Mouse (Mus musculus) limb, embryonic 14.5 days (tissue): Measurements from ENCODE around the gene Bmp4. TPM values are rescaled to one million over a fixed set of nuclear protein-coding genes. Genes with fewer than 3 reads are reported as not detected.

Source experiments
- ATAC-seq: fragments of 200-750 bp; cut with Nextera tagmentation; 2 replicates; pipeline ENCODE4 v1.8.0; 2017; ENCODE audit warnings: low read depth, moderate number of reproducible peaks, moderate TSS enrichment; ENCODE audit not compliant: low FRiP score
- DNase-seq: peaks from one replicate; pipeline ENCODE4 v3.0.0-alpha.2; 2015; ENCODE audit warnings: low spot score
- H3K27ac ChIP-seq: fragments of 300-500 bp; sonication (generic); replicated peaks from 2 replicates; pipeline ENCODE4 v1.5.1; 2014; ENCODE audit warnings: low read depth, mild to moderate bottlenecking, low read length, moderate library complexity, mixed read lengths
- H3K27me3 ChIP-seq: fragments of 300-500 bp; sonication (generic); 2 replicates; pipeline ENCODE4 v1.6.1; 2014; ENCODE audit warnings: low read length, mixed read lengths; ENCODE audit not compliant: control insufficient read depth, insufficient read depth
- H3K36me3 ChIP-seq: fragments of 300-500 bp; sonication (generic); 2 replicates; pipeline ENCODE4 v1.6.1; 2014; ENCODE audit warnings: mild to moderate bottlenecking, low read length, moderate library complexity, mixed read lengths; ENCODE audit not compliant: control insufficient read depth, insufficient read depth
- H3K4me1 ChIP-seq: fragments of 300-500 bp; sonication (generic); 2 replicates; pipeline ENCODE4 v1.6.1; 2014; ENCODE audit warnings: antibody characterized with exemption, low read length, mixed read lengths; ENCODE audit not compliant: control insufficient read depth, insufficient read depth
- H3K4me2 ChIP-seq: fragments of 300-500 bp; sonication (generic); replicated peaks from 2 replicates; pipeline ENCODE4 v1.6.1; 2014; ENCODE audit warnings: low read depth, mild to moderate bottlenecking, low read length, moderate library complexity; ENCODE audit not compliant: severe bottlenecking
- H3K4me3 ChIP-seq: fragments of 300-500 bp; sonication (generic); replicated peaks from 2 replicates; pipeline ENCODE4 v1.5.1; 2014; ENCODE audit warnings: low read length
- H3K9ac ChIP-seq: fragments of 300-500 bp; sonication (generic); 2 replicates; pipeline ENCODE4 v1.6.1; 2014; ENCODE audit warnings: mild to moderate bottlenecking, low read depth, low read length, moderate library complexity; ENCODE audit not compliant: severe bottlenecking
- H3K9me3 ChIP-seq: fragments of 300-500 bp; sonication (generic); 2 replicates; pipeline ENCODE4 v1.6.1; 2016; ENCODE audit warnings: low read length; ENCODE audit not compliant: control insufficient read depth
- POLR2A ChIP-seq: fragments of 200-500 bp; IDR thresholded peaks from 2 replicates; pipeline ENCODE4 v1.8.0; 2012; ENCODE audit warnings: inconsistent platforms, mild to moderate bottlenecking, moderate library complexity, borderline replicate concordance; ENCODE audit not compliant: insufficient read depth, insufficient read length; ENCODE audit errors: extremely low read depth
- WGBS: fragments of 180-500 bp; shearing (Covaris S2); extraction: QIAGEN DNeasy Blood & Tissue Kit; methylation state at CpG from one replicate; pipeline ENCODE4 v1.1.7; 2014; 5-methylcytosine and 5-hydroxymethylcytosine counted together
- polyA plus RNA-seq, 2 experiments: library from polyadenylated mRNA; depleted of rRNA in 1 of 2; stranded (reverse) in 1 of 2; unstranded in 1 of 2; fragments of >200 nt; fragmentation: Nextera tagmentation in 1 of 2; extraction: Ambion mirVana in 1 of 2; gene quantifications; 2 replicates each; pipeline versions ENCODE4 v1.2.1 to v1.2.3; 2012 to 2014

Gene Bmp4
- polyA plus RNA-seq, 2 experiments: 23.3 to 70.0 TPM

GRCm38 (mm10) chr14:46357696-46358095, 32.8 kb downstream of the Bmp4 start:
- Histone ChIP-seq H3K9me3 (no peaks in the 10 kb centered on the region), H3K4me1 (peaks cover 6% of the 10 kb centered on the region), H3K27ac (no peak overlapping the region), H3K9ac (no peak overlapping the region), H3K36me3 (no peaks in the 10 kb centered on the region), H3K27me3 (no peaks in the 10 kb centered on the region), H3K4me2 (no peak overlapping the region), H3K4me3 (no peak overlapping the region)
- TF ChIP-seq POLR2A: no peak
- no peak for DNase-seq
- WGBS: 43% methylated on average over 8 of the region's 8 CpGs
- no peak for ATAC-seq

DNA sequence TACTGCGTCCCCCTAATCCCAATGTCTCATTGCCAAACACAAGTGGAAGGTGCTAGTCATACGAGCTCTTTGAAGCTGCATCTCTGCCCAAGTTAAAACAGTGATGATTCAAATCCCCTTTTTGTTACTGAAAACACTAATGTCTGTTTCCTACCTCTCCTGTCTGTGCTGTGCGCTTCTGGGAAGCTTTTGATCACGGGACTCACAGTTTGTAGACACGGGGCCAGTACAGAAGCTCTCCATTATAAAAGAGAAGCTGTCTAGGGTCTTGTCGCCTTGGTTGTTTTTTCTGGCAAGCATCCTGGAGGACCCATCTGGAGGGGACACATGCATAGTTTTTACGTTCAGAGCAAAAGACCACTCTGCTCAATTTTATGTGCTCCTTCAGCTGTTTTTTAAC, 33.2 kb downstream of the Bmp4 start:
- no peak for ATAC-seq
- no peak overlapping the region for H3K9ac ChIP-seq
- 47% methylated on average over 7 of the region's 7 CpGs for WGBS

DNA sequence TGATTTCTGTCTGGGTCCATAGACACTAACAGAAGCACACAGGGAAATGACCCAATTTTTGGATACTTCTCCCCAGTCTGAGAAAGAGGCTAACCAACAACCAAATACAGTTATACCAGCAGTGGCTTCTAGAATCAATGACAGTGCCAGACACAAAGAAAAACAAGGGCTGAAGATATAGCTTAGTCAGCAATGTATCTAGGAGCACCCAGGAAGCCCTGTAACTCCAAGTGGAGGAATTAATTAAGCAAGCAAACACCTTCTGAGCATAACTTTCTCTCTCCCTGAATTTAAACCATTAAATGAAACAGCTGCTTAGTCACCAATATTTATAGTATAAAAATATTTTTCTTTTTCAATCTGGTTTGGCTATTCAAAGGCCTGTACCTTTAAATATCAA, 45.7 kb downstream of the Bmp4 start:
- Histone ChIP-seq H3K27me3 (no peaks in the 10 kb centered on the region), H3K36me3 (no peaks in the 10 kb centered on the region), H3K27ac (no peak overlapping the region), H3K4me1 (no peaks in the 10 kb centered on the region), H3K4me3 (no peak overlapping the region), H3K4me2 (no peak overlapping the region), H3K9ac (no peak overlapping the region), H3K9me3 (peaks cover 1% of the 10 kb centered on the region; the same call in 1 of the 2 replicates)
- ATAC-seq: no peak
- DNase-seq: no peak
- TF ChIP-seq POLR2A: no peak

More for the DNA sequence above, 33.2 kb downstream of the Bmp4 start:
- H3K36me3 ChIP-seq: no peaks in the 10 kb centered on the region
- H3K4me1 ChIP-seq: peaks cover 6% of the 10 kb centered on the region
- H3K27ac ChIP-seq: no peak overlapping the region
- TF ChIP-seq POLR2A: no peak
- no peak overlapping the region for H3K4me2 ChIP-seq
- no peak overlapping the region for H3K4me3 ChIP-seq
- DNase-seq: no peak
- H3K27me3 ChIP-seq: no peaks in the 10 kb centered on the region
- H3K9me3 ChIP-seq: no peaks in the 10 kb centered on the region

- no peak for ATAC-seq
- 82% methylated on average over 11 of the region's 11 CpGs for WGBS
- no peak for TF ChIP-seq POLR2A
Measured at GRCm38 (mm10) chr14:46338801-46339200, 51.7 kb downstream of the Bmp4 start.

More at GRCm38 (mm10) chr14:46338801-46339200, 51.7 kb downstream of the Bmp4 start:
- Histone ChIP-seq H3K4me2 (no peak overlapping the region), H3K27me3 (no peaks in the 10 kb centered on the region), H3K27ac (no peak overlapping the region), H3K4me3 (no peak overlapping the region), H3K9ac (no peak overlapping the region), H3K9me3 (no peaks in the 10 kb centered on the region), H3K4me1 (no peaks in the 10 kb centered on the region), H3K36me3 (no peaks in the 10 kb centered on the region)
- no peak for DNase-seq

Other genes starting within 250 kb of the Bmp4 start
- gene Gm15217, start 11.3 kb downstream of the Bmp4 start, polyA plus RNA-seq (2012; rRNA removed): not detected in 2 replicates
- gene Gm15217, start 11.3 kb downstream of the Bmp4 start, polyA plus RNA-seq (2014; fragmentation: Nextera tagmentation; extraction: Ambion mirVana): not detected in 2 replicates